Comparison of ENCODE assay signal across 8 mouse cellular contexts in the genomic region with DNA sequence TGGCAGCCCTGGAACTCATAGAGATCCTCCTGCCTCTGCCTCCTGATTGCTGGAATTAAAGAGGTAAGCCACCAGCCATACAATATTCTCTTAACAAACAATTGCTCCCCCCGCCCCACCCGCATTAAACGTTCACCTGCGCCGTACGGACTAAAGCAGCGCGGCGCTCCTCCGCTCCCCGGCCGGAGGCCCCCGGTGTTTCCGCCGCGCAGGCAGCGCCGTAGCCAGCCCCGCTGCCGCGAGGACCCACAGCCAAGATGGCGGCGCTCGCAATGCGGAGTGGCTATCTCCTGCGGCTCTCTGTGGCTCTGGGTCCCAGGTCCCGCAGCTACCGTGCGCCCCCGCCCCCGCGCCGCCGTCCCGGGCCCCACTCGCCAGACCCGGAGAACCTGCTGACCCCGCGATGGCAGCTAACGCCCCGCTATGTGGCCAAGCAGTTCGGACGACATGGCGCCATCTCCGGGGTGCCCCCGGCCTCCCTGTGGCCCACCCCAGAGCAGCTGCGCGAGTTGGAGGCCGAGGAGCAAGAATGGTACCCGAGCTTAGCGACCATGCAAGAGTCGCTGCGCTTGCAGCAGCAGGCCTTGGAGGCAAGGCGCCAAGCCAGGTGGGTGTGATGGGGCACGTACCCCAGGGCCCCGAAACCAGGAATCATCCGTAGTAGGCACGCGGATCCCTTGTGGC. TPM values are rescaled to one million over a fixed set of nuclear protein-coding genes. Genes with fewer than 3 reads are reported as not detected.
DNase-seq lines count a peak whose midpoint lies in the region; ATAC-seq and TF ChIP-seq lines count a peak whose summit lies in the region.

No protein-coding gene starts in this region.

- peak overlapping the region; percentile 92 for H3K27ac ChIP-seq in ES-Bruce4 (ENCODE audit: insufficient read depth, low read length)
- H3K27ac ChIP-seq in forebrain, embryonic 14.5 days (ENCODE audit: low read depth, low read length) = peak overlapping the region; percentile 95
- H3K27ac ChIP-seq in neural tube, embryonic 13.5 days (replicated peaks) = peak overlapping the region; percentile 97
- H3K27ac ChIP-seq in testis, adult 2 months (ENCODE audit: control insufficient read depth, insufficient read depth, low read depth, low read length) = peak overlapping the region; percentile 71

- H3K9me3 ChIP-seq in ES-Bruce4 (replicated peaks; ENCODE audit: control insufficient read depth, insufficient read depth, low read length, poor library complexity, severe bottlenecking) = no peaks in the 10 kb centered on the region
- no peaks in the 10 kb centered on the region for H3K9me3 ChIP-seq in forebrain, embryonic 14.5 days (replicated peaks; ENCODE audit: control insufficient read depth, low read length)
- no peaks in the 10 kb centered on the region for H3K9me3 ChIP-seq in neural tube, embryonic 13.5 days

- peak; percentile 47 for TF ChIP-seq POLR2A in ES-Bruce4 (IDR thresholded peaks at IDR 0.05; ENCODE audit: insufficient read depth, low read length)
- peak; percentile 67 for TF ChIP-seq POLR2A in testis, adult 2 months (IDR thresholded peaks at IDR 0.05; ENCODE audit: control insufficient read depth, low read depth, low read length)

- peaks cover 1% of the 10 kb centered on the region for H3K4me1 ChIP-seq in ES-Bruce4 (ENCODE audit: control insufficient read depth, insufficient read depth, low read length)
- H3K4me1 ChIP-seq in forebrain, embryonic 14.5 days (ENCODE audit: control insufficient read depth, insufficient read depth, low read length) = peaks cover 22% of the 10 kb centered on the region
- peaks cover 48% of the 10 kb centered on the region for H3K4me1 ChIP-seq in neural tube, embryonic 13.5 days (replicated peaks)
- peaks cover 2% of the 10 kb centered on the region for H3K4me1 ChIP-seq in testis, adult 2 months (ENCODE audit: control insufficient read depth, insufficient read depth, low read length)

- peaks cover 36% of the 10 kb centered on the region for H3K36me3 ChIP-seq in ES-Bruce4 (ENCODE audit: control insufficient read depth, insufficient read depth, low read length, poor library complexity, severe bottlenecking)
- peaks cover 34% of the 10 kb centered on the region for H3K36me3 ChIP-seq in forebrain, embryonic 14.5 days (ENCODE audit: control insufficient read depth, insufficient read depth, low read length)
- H3K36me3 ChIP-seq in neural tube, embryonic 13.5 days = peaks cover 35% of the 10 kb centered on the region
- H3K36me3 ChIP-seq in testis, adult 2 months (ENCODE audit: control insufficient read depth, insufficient read depth, low read length) = no peaks in the 10 kb centered on the region

- WGBS in forebrain, embryonic 14.5 days = 1% methylated on average over 59 of the region's 59 CpGs
- 1% methylated on average over 59 of the region's 59 CpGs for whole genome bisulfite sequencing in neural tube, embryonic 13.5 days

- ATAC-seq in forebrain, embryonic 14.5 days = peak; percentile 64
- ATAC-seq in neural tube, embryonic 13.5 days (ENCODE audit: low read depth) = peak; percentile 79

- H3K27me3 ChIP-seq in ES-Bruce4 (ENCODE audit: control insufficient read depth, insufficient read depth, low read length, poor library complexity, severe bottlenecking) = no peaks in the 10 kb centered on the region
- no peaks in the 10 kb centered on the region for H3K27me3 ChIP-seq in forebrain, embryonic 14.5 days (replicated peaks; ENCODE audit: control insufficient read depth, insufficient read depth, low read length)
- no peaks in the 10 kb centered on the region for H3K27me3 ChIP-seq in neural tube, embryonic 13.5 days
- H3K27me3 ChIP-seq in testis, adult 2 months (ENCODE audit: control insufficient read depth, insufficient read depth, low read length) = no peaks in the 10 kb centered on the region

- H3K4me3 ChIP-seq in ES-Bruce4 (ENCODE audit: low read depth, low read length) = peak overlapping the region; percentile 77
- H3K4me3 ChIP-seq in forebrain, embryonic 14.5 days (ENCODE audit: low read depth, low read length) = peak overlapping the region; percentile 90
- peak overlapping the region; percentile 91 for H3K4me3 ChIP-seq in neural tube, embryonic 13.5 days
- H3K4me3 ChIP-seq in testis, adult 2 months (ENCODE audit: control insufficient read depth, low read depth, low read length) = peak overlapping the region; percentile 84

- H3K4me2 ChIP-seq in forebrain, embryonic 14.5 days (ENCODE audit: low read length) = peak overlapping the region; percentile 67
- H3K4me2 ChIP-seq in neural tube, embryonic 13.5 days = peak overlapping the region; percentile 65

- DNase-seq in cerebellum, adult 11 months = peak; percentile 78
- DNase-seq in forebrain, embryonic 14.5 days (ENCODE audit: low spot score) = peak; percentile 80
- peak; percentile 86 to 87 for DNase-seq in heart, postnatal 10 days
- peak; percentile 77 to 92 for DNase-seq in kidney, postnatal 36 days
- DNase-seq in lung, adult 18-20 months = peak; percentile 72 to 76

- intact Hi-C loops in heart, postnatal 10 days (cut with DNase I) = no loop called here

- no peak for TF ChIP-seq CTCF in ES-Bruce4 (IDR thresholded peaks at IDR 0.05; ENCODE audit: low read depth, low read length)
- no peak for TF ChIP-seq CTCF in testis, adult 2 months (IDR thresholded peaks at IDR 0.05; ENCODE audit: control insufficient read depth, insufficient read depth, insufficient replicate concordance, low read depth, low read length)

- no peak for TF ChIP-seq EP300 in ES-Bruce4 (IDR thresholded peaks at IDR 0.05; ENCODE audit: insufficient read depth, low read depth, low read length)

- H3K9ac ChIP-seq in ES-Bruce4 (ENCODE audit: low read depth, poor library complexity, severe bottlenecking) = peak overlapping the region; percentile 91
- H3K9ac ChIP-seq in forebrain, embryonic 14.5 days (ENCODE audit: low read length) = peak overlapping the region; percentile 97
- peak overlapping the region; percentile 98 for H3K9ac ChIP-seq in neural tube, embryonic 13.5 days

RNA-seq across cellular contexts. Expression of a gene that starts 0.9 kb away (rescaled TPM):
- 19.5 and 20.5 TPM in 2 replicates for polyA plus RNA-seq in ES-Bruce4 (2011; ENCODE audit: insufficient read depth, insufficient read length, low read depth, missing spikeins)
- 35.2 and 41.3 TPM in 2 replicates for polyA plus RNA-seq in forebrain, embryonic 14.5 days (2014; fragmentation: Nextera tagmentation; extraction: Ambion mirVana)
- 10 to 100 TPM; 23.7 to 25.0 TPM for total RNA-seq in heart, postnatal 10 days (2021)
- 35.1 and 39.8 TPM in 2 replicates for polyA plus RNA-seq in neural tube, embryonic 13.5 days (2015; fragmentation: Nextera tagmentation; extraction: Ambion mirVana)
- polyA plus RNA-seq in testis, adult 2 months (2012; rRNA removed) = 9.4 and 12.0 TPM in 2 replicates

RNA-seq across cellular contexts. Expression of a gene that starts 8.3 kb away (rescaled TPM):
- 68.0 and 76.1 TPM in 2 replicates for polyA plus RNA-seq in ES-Bruce4 (2011; ENCODE audit: insufficient read depth, insufficient read length, low read depth, missing spikeins)
- polyA plus RNA-seq in forebrain, embryonic 14.5 days (2014; fragmentation: Nextera tagmentation; extraction: Ambion mirVana) = 87.3 and 88.1 TPM in 2 replicates
- total RNA-seq in heart, postnatal 10 days (2021) = 10 to 100 TPM; 77.8 to 88.5 TPM
- 69.9 and 74.2 TPM in 2 replicates for polyA plus RNA-seq in neural tube, embryonic 13.5 days (2015; fragmentation: Nextera tagmentation; extraction: Ambion mirVana)
- 106 and 110 TPM in 2 replicates for polyA plus RNA-seq in testis, adult 2 months (2012; rRNA removed)

RNA-seq across cellular contexts. Expression of a gene that starts 9.6 kb away (rescaled TPM):
- polyA plus RNA-seq in ES-Bruce4 (2011; ENCODE audit: insufficient read depth, insufficient read length, low read depth, missing spikeins) = 2.5 and 3.1 TPM in 2 replicates
- 8.6 and 9.4 TPM in 2 replicates for polyA plus RNA-seq in forebrain, embryonic 14.5 days (2014; fragmentation: Nextera tagmentation; extraction: Ambion mirVana)
- total RNA-seq in heart, postnatal 10 days (2021) = 1 to 10 TPM; 3.1 to 3.8 TPM
- polyA plus RNA-seq in neural tube, embryonic 13.5 days (2015; fragmentation: Nextera tagmentation; extraction: Ambion mirVana) = 12.3 and 12.8 TPM in 2 replicates
- polyA plus RNA-seq in testis, adult 2 months (2012; rRNA removed) = 27.1 and 29.7 TPM in 2 replicates

RNA-seq across cellular contexts. Expression of a gene that starts 14.6 kb away (rescaled TPM):
- polyA plus RNA-seq in ES-Bruce4 (2011; ENCODE audit: insufficient read depth, insufficient read length, low read depth, missing spikeins) = 507 and 546 TPM in 2 replicates
- polyA plus RNA-seq in forebrain, embryonic 14.5 days (2014; fragmentation: Nextera tagmentation; extraction: Ambion mirVana) = 514 and 606 TPM in 2 replicates
- 100 to 1,000 TPM; 275 to 333 TPM for total RNA-seq in heart, postnatal 10 days (2021)
- polyA plus RNA-seq in neural tube, embryonic 13.5 days (2015; fragmentation: Nextera tagmentation; extraction: Ambion mirVana) = 766 and 971 TPM in 2 replicates
- 318 and 384 TPM in 2 replicates for polyA plus RNA-seq in testis, adult 2 months (2012; rRNA removed)

RNA-seq across cellular contexts. Expression of a gene that starts 24.6 kb away (rescaled TPM):
- 50.8 and 52.6 TPM in 2 replicates for polyA plus RNA-seq in ES-Bruce4 (2011; ENCODE audit: insufficient read depth, insufficient read length, low read depth, missing spikeins)
- 92.3 and 102 TPM in 2 replicates for polyA plus RNA-seq in forebrain, embryonic 14.5 days (2014; fragmentation: Nextera tagmentation; extraction: Ambion mirVana)
- total RNA-seq in heart, postnatal 10 days (2021) = 10 to 100 TPM; 31.7 to 32.5 TPM
- polyA plus RNA-seq in neural tube, embryonic 13.5 days (2015; fragmentation: Nextera tagmentation; extraction: Ambion mirVana) = 102 and 104 TPM in 2 replicates
- polyA plus RNA-seq in testis, adult 2 months (2012; rRNA removed) = 50.4 and 55.7 TPM in 2 replicates

Comparison
In these comparisons a context has a peak if more than half of its experiments do, and no peak if none do; other contexts are left out.
1. Peak in every context shown above with its lines: DNase-seq, ATAC-seq, H3K4me3 ChIP-seq and H3K27ac ChIP-seq.